Mouse (Mus musculus) bone marrow macrophage, adult 2 months (primary cell): ENCODE results near the gene Zfp53.

Source experiments
- CTCF ChIP-seq: IDR thresholded peaks from 2 replicates; pipeline ENCODE4 v1.5.1; 2012; ENCODE audit warnings: low read depth, mild to moderate bottlenecking, low read length, moderate library complexity
- POLR2A ChIP-seq: IDR thresholded peaks from 2 replicates; pipeline ENCODE4 v1.6.1; 2012; ENCODE audit warnings: mild to moderate bottlenecking, low read depth, low read length, borderline replicate concordance

DNA sequence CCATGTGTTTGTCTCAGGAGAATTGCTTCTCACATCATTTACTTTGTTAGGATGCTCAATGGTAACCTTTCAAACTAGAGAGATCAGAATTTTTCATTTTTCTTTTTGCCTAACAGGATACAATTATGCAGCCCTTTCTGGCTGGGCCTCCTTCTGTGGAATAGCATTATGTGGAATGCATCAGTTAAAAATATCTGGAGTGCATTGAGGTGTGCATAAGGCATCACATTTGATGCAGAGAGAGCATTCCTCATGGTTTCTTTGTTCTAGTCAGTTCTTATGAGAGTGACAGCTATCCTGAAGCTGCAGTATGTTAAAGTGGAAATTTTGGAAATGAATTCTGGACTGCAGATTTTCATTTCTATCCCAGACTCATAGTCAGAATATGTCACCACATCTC lies 37.5 kb downstream of the Zfp53 start:
- TF ChIP-seq CTCF = no peak
- no peak for TF ChIP-seq POLR2A
